Mouse (Mus musculus): ENCODE data around the gene Gm17660. TPM values are rescaled to one million over a fixed set of nuclear protein-coding genes. Genes with fewer than 3 reads are reported as not detected.

The Gm17660 gene
- polyA plus RNA-seq (2014; fragmentation: Illumina TruSeq; extraction: RNeasy Lipid Tissue Mini Kit (QIAGEN cat#74804); ENCODE audit: low read depth, low replicate concordance), result not detected

DNA sequence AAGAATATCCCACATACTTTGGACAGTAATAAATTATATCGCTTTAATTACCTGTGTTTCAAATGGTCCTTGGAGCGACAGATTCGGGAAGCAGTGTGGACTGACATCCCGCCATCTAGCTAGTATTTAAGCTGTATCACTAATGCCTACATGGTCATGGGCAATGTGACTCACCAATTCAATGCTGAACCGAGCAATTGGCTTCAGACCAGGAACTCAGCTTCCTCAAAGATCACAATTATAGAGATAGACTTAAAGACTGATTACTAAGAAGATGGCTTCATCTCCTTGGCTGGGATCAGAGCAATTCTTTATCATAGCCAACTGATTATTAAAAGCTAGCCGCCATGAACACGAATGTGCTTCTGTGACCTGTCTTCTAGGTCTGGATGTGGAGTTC is at the start of gene Gm17660:
TSS of gene Gm17660 (minus strand) at position 101 of the 400 bp plus-strand sequence.

DNA sequence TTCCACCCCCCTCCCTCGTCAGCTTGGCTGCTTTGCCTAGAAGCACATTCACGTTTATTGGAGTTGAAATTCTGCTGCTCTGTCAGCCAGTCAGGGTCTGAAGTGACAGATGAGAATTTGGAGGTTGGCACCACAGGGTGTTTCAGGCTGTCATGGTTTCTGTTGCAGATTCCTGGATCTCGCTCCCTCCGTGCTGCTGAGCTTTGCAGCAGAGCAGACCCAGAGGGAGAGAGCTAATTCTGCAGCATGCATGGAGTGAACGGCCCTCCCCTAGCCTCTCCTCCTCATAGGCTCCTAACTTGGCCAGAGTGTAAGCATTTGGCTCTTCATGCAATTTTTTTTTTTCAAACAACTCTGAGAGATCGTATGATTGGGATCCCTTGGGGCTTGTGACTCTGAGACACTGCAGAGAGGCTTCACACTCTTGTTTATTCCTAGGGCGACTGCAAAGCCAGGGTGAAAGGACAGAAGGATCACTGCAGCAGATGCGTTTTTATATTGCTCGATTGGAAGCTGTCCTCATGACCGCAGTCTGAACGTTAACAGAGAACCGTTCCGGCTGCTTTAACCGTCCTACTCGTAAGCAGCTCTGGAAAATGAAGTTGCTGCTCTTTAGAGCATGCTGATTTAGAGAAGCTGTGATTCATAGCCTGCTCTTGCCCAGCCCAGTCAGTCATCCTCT is 36.2 kb upstream of the Gm17660 start, which contains the start of gene Sparcl1:
TSS of gene Sparcl1 (minus strand) at position 243 of the 682 bp plus-strand sequence.

DNA sequence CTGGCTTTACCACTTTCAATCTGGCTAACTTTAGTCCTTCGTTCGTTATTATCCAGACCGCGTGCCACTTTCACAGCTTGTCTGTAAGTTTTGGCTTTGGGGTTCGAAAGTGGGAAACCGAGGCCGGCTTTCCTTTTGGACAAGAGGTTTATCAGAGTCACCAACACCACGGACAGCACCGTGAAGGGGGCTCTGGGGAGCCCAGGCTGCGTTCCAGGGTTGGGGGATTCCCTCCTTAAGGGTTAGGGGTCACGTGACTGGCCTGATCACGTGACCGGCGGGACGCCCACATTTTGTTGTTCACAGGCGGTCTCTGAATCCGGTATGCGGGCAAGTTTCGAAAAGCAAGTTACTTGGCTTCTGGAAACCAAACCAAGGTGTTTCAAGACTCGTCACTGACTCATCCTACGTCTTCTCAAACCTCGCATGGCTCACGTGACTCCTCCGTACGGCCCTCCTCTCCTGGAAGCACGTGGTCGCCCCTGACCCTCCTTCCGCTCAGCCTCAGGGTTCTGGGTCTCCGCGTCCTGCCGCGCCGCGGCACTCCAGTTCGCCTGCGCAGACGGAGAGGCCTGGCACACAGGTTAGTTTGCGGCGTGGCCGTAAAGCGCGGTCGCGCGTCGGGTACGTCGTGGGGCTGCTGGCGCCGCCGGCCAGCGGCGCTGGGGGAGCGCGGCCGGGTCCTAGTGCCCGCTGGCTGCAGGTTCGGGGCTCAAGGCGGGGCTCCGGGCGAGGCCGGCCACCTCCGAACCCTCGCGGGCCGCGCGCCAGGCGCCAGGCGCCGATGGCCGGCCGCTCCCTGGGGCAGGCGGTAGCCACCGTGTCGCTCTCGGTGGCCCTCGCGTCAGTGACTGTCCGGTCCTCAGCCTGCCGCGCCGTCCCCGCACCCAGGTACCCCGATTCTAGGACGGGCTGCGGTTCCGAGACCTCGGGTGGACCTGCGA is 30.9 kb downstream of the Gm17660 start, which contains the start of gene Nudt9:
TSS of gene Nudt9 (plus strand) at position 51 of the 944 bp plus-strand sequence.

GRCm38 (mm10) chr5:104021597-104022378 is 55.6 kb downstream of the Gm17660 start, which contains the start of gene Hsd17b11:
Gene Hsd17b11, minus strand, starts transcription at chr5:104021919.

Other genes with a start within 250 kb of the Gm17660 start
- 6.1 TPM for gene Klhl8, start 166.3 kb downstream of the Gm17660 start, polyA plus RNA-seq (2014; fragmentation: Illumina TruSeq; extraction: RNeasy Lipid Tissue Mini Kit (QIAGEN cat#74804); ENCODE audit: low read depth, low replicate concordance)
- gene Hsd17b13, start 100.2 kb downstream of the Gm17660 start, polyA plus RNA-seq (2014; fragmentation: Illumina TruSeq; extraction: RNeasy Lipid Tissue Mini Kit (QIAGEN cat#74804); ENCODE audit: low read depth, low replicate concordance), result not detected
- gene Hsd17b11, start 55.7 kb downstream of the Gm17660 start, polyA plus RNA-seq (2014; fragmentation: Illumina TruSeq; extraction: RNeasy Lipid Tissue Mini Kit (QIAGEN cat#74804); ENCODE audit: low read depth, low replicate concordance), result 60.2 TPM
- 57.1 TPM for gene Nudt9, start 31.3 kb downstream of the Gm17660 start, polyA plus RNA-seq (2014; fragmentation: Illumina TruSeq; extraction: RNeasy Lipid Tissue Mini Kit (QIAGEN cat#74804); ENCODE audit: low read depth, low replicate concordance)
- 169 TPM for gene Sparcl1, start 36.1 kb upstream of the Gm17660 start, polyA plus RNA-seq (2014; fragmentation: Illumina TruSeq; extraction: RNeasy Lipid Tissue Mini Kit (QIAGEN cat#74804); ENCODE audit: low read depth, low replicate concordance)
- not detected for gene Dspp, start 93.1 kb upstream of the Gm17660 start, polyA plus RNA-seq (2014; fragmentation: Illumina TruSeq; extraction: RNeasy Lipid Tissue Mini Kit (QIAGEN cat#74804); ENCODE audit: low read depth, low replicate concordance)
- gene Dmp1, start 125.0 kb upstream of the Gm17660 start, polyA plus RNA-seq (2014; fragmentation: Illumina TruSeq; extraction: RNeasy Lipid Tissue Mini Kit (QIAGEN cat#74804); ENCODE audit: low read depth, low replicate concordance), result not detected
- not detected for gene Ibsp, start 221.6 kb upstream of the Gm17660 start, polyA plus RNA-seq (2014; fragmentation: Illumina TruSeq; extraction: RNeasy Lipid Tissue Mini Kit (QIAGEN cat#74804); ENCODE audit: low read depth, low replicate concordance)
- gene Mepe, start 247.7 kb upstream of the Gm17660 start, polyA plus RNA-seq (2014; fragmentation: Illumina TruSeq; extraction: RNeasy Lipid Tissue Mini Kit (QIAGEN cat#74804); ENCODE audit: low read depth, low replicate concordance), result not detected